Mouse (Mus musculus) cerebellum, adult 2 months (tissue): Measurements from ENCODE around the gene Rpl28. TPM values are rescaled to one million over a fixed set of nuclear protein-coding genes. Genes with fewer than 3 reads are reported as not detected.
"Not testable (repeated sequence)": the region's sequence is repeated elsewhere in the genome, so short reads cannot be mapped to it uniquely, and the experiment has no call there.

Experiments used
- DNase-seq, 2 experiments: peaks; one replicate each; pipeline ENCODE4 v3.0.0; 2021
- H3K27ac ChIP-seq: fragments of 200-500 bp; 2 replicates; pipeline ENCODE4 v1.5.1; 2012; ENCODE audit warnings: low read length, control low read depth, inconsistent platforms; ENCODE audit not compliant: insufficient read depth
- H3K27me3 ChIP-seq: fragments of 200-500 bp; 2 replicates; pipeline ENCODE4 v1.6.1; 2012; ENCODE audit warnings: inconsistent platforms, mild to moderate bottlenecking, low read length, moderate library complexity; ENCODE audit not compliant: control insufficient read depth, insufficient read depth
- H3K4me1 ChIP-seq: fragments of 200-500 bp; 2 replicates; pipeline ENCODE4 v1.6.1; 2011; ENCODE audit warnings: low read length; ENCODE audit not compliant: control insufficient read depth, insufficient read depth
- H3K4me3 ChIP-seq: fragments of 200-500 bp; replicated peaks from 2 replicates; pipeline ENCODE3; 2011; ENCODE audit warnings: mild to moderate bottlenecking, low read depth, low read length, control low read depth; ENCODE audit not compliant: insufficient read depth
- CTCF ChIP-seq: fragments of 200-500 bp; IDR thresholded peaks from 2 replicates; pipeline ENCODE4 v1.5.1; 2011; ENCODE audit warnings: low read depth, mild to moderate bottlenecking, control low read depth, low read length, moderate library complexity, borderline replicate concordance; ENCODE audit not compliant: insufficient read depth
- POLR2A ChIP-seq: fragments of 200-500 bp; IDR thresholded peaks from 2 replicates; pipeline ENCODE4 v1.6.1; 2011; ENCODE audit warnings: low read length, control low read depth, borderline replicate concordance; ENCODE audit not compliant: insufficient read depth
- WGBS: fragments of 180-500 bp; shearing (Covaris S2); methylation state at CpG from one replicate; pipeline ENCODE4 v1.1.7; 2018; 5-methylcytosine and 5-hydroxymethylcytosine counted together
- polyA plus RNA-seq: library from polyadenylated mRNA; depleted of rRNA; stranded (reverse); fragments of >200 nt; gene quantifications from 2 replicates; pipeline ENCODE4 v1.2.3, GENCODE M21; 2012

Rpl28 gene
- polyA plus RNA-seq, 1 experiment, result 296 TPM

DNA sequence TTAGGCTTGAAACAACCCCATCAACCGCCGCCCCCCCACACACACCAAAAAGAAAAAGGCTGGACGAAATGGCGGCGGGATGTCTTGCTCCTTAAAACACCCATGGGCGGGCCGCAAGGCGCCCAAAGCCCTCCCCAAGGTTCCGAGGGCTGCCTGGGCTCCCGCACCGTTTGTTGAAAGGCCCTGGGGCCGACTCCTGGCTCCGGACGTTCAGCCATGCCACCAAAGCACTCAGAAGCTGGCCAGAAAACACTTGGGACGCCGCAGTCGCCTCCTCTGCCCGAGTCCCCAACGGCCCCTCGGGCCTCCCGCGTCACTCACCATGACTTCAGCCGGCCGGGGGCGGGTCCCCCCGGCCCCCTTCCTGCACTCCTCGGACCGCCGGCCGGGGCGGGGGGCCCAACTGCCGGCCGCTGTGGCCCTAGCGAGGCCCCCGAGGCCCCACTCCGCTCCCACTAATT is 19.2 kb downstream of the Rpl28 start:
- peak overlapping the region; percentile 37; the same call in 1 of the 2 replicates for H3K27ac ChIP-seq
- WGBS, result 1% methylated on average over 28 of the region's 36 CpGs
- no peaks in the 10 kb centered on the region for H3K27me3 ChIP-seq
- no peak for DNase-seq
- TF ChIP-seq CTCF (no peak), POLR2A (no peak)
- H3K4me3 ChIP-seq, result peak overlapping the region; percentile 90
- H3K4me1 ChIP-seq, result no peaks in the 10 kb centered on the region

DNA sequence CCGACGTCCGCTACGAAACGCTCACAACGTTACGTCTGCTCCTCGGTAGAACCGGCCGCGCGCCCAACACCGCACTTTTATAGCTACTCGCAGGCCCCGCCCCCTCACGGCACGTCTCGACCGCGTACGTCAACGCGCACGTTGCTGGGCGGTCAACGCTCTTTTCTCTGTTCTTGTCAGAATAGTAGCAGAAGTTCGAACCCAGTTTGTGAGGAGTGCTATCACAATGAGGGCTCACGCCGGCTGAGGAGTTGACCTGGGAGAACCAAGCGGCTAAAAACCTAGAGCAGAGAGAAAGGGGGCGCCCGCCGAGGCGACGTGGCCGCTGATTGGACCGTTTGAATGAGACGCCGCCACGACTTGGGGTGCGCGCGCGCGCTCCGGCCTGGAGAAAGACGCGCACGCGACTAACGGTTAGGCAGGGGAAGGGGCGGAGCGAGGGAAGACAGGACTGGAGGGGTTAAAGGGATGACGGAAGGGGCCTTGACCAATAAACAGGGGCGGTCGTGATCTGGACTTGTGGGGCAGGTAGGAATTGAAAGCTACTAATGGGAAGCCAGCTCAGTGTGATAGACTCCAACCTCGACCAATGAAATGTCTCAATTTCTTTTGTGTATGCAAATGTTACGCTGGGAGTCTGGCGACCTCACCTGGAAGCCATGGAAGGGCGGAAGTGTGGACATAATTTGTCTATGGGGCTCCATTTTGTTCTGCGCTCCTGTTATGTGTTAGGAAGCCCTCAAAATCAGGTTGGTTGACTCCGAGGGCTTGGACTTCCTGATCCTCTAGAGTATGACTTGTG is 19.8 kb downstream of the Rpl28 start, which contains the start of gene Ube2s:
Gene Ube2s, minus strand, starts transcription at position 288 of the 802 bp plus-strand sequence.
- Histone ChIP-seq H3K27ac (peak within 1 kb of the TSS; percentile 99), H3K4me3 (peak within 1 kb of the TSS; percentile 90)

DNA sequence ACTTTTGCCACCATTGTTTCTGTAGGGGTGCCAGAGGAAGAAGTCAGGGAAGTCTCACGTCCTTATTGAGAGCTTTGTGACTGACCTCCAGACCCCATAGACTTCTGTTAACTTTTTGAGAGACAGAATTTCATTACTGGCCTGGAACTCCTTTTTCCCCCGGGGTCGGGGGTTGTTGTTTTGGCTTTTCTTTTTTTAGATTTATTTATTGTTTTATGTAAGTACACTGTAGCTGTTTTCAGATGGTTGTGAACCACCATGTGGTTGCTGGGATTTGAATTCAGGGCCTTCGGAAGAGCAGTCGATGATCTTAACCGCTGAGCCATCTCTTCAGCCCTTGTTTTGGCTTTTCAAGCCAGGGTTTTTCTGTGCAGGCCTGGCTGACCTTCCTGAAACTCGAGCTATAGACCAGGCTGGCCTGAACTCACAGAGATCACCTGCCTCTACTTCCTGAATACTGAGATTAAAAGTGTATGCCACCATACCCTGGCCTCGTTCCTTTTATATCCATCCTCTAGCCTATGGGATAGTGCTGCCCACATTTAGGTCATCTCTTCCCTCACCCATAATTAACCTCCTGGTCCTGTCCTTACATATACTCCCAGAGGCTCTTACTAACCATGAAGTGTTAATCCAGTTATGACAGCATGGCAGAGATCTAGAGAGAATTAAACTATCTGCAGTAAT is 20.6 kb downstream of the Rpl28 start:
- Histone ChIP-seq H3K4me3 (peak overlapping the region; percentile 75), H3K27me3 (no peaks in the 10 kb centered on the region), H3K27ac (peak overlapping the region; percentile 76), H3K4me1 (no peaks in the 10 kb centered on the region)
- DNase-seq, result peak in 1 of 2 experiments; percentile 20
- WGBS, result 23% methylated on average over 8 of the region's 8 CpGs
- TF ChIP-seq POLR2A (no peak), CTCF (no peak)

More for the DNA sequence above, 19.8 kb downstream of the Rpl28 start, which contains the start of gene Ube2s:
- Histone ChIP-seq H3K27me3 (no peaks in the 10 kb centered on the region), H3K4me1 (no peaks in the 10 kb centered on the region)
- TF ChIP-seq CTCF, result no peak
- peak; percentile 79 for TF ChIP-seq POLR2A
- DNase-seq, result peak; percentile 98 to 100
- under 1% methylated on average over 62 of the region's 62 CpGs for WGBS

DNA sequence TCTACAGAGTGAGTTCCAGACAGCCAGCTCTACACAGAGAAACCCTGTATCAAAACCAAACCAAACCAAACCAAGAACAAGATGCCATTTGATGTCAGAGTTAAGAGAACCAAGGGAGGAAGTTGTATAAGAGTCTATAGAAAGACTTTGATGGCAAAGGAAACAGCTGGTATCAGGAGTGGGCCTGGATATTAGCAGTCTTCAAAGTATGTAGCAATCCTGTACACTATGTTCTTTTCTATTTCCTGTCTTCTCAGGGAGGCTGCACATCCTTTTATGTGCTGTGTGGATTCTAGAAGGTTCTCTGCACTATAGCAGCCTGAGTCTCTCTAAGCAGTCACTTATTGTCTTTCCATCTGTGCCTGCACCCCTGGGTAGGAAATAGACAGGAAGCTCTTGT is 23.9 kb downstream of the Rpl28 start:
- Histone ChIP-seq H3K27me3 (no peaks in the 10 kb centered on the region), H3K4me3 (no peak overlapping the region), H3K4me1 (no peaks in the 10 kb centered on the region), H3K27ac (no peak overlapping the region)
- no peak for DNase-seq
- TF ChIP-seq CTCF (no peak), POLR2A (no peak)

DNA sequence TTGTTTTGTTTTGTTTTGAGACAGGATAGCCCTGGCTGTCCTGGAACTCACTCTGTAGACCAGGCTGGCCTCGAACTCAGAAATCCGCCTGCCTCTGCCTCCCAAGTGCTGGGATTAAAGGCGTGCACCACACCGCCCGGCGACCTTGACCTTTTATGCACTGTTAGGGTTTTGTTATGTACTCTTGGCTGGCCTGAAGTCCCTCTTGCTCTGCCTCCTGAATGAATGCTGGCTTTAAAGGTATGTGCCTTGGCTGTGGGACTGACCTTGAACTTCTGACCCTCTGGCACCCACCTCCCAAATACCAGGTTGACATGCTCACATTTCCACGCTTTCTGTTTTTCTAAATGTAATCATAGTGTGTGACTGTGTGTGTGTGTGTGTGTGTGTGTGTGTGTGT is 28.3 kb downstream of the Rpl28 start:
- H3K4me3 ChIP-seq, H3K27me3 ChIP-seq, H3K4me1 ChIP-seq, H3K27ac ChIP-seq, DNase-seq: not testable (repeated sequence)
- WGBS, result 89% methylated on average over 7 of the region's 7 CpGs

DNA sequence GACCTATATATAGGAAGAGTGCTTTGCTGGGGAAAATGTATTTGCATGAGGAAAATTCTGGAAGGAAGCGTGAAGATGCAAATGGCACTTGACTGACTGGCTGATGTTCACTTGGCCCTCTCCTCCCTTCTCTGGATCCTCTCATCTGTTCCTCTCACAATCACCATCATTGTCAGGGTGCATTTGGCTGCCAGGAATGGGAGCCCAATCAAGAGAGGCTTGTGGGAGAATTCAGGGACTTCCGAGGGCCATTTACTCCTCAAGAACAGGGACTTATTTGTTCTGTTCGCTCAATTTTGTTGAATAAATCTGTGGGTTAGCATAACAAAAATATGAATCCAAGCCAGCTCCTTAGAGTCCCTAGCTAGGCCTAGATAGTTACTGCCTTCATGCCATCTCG is 29.0 kb downstream of the Rpl28 start:
- peak in 1 of 2 experiments; percentile 34 for DNase-seq
- no peaks in the 10 kb centered on the region for H3K27me3 ChIP-seq
- TF ChIP-seq POLR2A (no peak), CTCF (no peak)
- H3K27ac ChIP-seq, result no peak overlapping the region
- no peaks in the 10 kb centered on the region for H3K4me1 ChIP-seq
- H3K4me3 ChIP-seq, result no peak overlapping the region
- 63% methylated on average over 4 of the region's 4 CpGs for WGBS

DNA sequence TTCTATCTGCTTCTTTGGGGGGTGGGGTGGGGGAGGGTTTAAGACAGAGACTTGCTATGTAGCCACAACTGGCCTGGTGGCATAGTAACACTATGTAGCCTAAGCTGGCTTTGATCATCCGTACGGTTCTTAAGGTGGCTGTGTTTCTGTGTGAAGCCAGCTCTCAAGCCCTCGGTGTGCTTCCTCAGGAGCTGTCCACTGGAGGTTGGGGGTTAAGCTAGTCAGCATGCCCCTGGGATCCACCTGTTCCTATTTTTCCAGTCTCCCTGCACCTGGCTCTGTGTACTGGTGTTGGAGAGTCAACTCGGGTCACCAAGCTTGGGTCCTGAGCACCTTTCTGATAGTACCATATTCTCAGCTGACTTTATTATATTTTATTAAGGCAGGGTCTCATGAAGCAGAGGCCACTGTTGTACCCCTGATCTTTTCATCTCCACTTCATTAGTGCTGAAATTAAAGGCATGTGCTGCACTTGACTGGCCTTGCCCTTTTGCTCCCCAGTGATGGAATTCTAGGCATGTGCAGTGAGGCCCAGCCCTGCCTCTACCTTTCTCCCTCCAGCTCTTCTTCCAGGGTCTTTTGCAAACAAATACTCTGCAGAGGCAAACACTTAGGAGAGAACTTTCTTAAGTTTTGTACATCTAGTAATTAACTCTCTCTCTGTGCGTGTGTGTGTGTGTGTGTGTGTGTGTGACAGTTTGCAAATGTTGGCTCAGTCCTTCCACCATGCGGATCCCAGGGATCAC is 29.7 kb downstream of the Rpl28 start:
- no peak for DNase-seq
- TF ChIP-seq POLR2A (no peak), CTCF (no peak)
- H3K4me1 ChIP-seq, result no peaks in the 10 kb centered on the region
- no peak overlapping the region for H3K27ac ChIP-seq
- H3K27me3 ChIP-seq, result no peaks in the 10 kb centered on the region
- H3K4me3 ChIP-seq, result no peak overlapping the region
- WGBS, result 75% methylated on average over 6 of the region's 6 CpGs
